Mouse (Mus musculus): ENCODE data around the gene Trp53bp2. TPM values are rescaled to one million over a fixed set of nuclear protein-coding genes. Genes with fewer than 3 reads are reported as not detected.

Gene Trp53bp2
- polyA plus RNA-seq, 3 experiments from 2014 or later, result 6.5 to 7.5 (median 6.6) TPM

DNA sequence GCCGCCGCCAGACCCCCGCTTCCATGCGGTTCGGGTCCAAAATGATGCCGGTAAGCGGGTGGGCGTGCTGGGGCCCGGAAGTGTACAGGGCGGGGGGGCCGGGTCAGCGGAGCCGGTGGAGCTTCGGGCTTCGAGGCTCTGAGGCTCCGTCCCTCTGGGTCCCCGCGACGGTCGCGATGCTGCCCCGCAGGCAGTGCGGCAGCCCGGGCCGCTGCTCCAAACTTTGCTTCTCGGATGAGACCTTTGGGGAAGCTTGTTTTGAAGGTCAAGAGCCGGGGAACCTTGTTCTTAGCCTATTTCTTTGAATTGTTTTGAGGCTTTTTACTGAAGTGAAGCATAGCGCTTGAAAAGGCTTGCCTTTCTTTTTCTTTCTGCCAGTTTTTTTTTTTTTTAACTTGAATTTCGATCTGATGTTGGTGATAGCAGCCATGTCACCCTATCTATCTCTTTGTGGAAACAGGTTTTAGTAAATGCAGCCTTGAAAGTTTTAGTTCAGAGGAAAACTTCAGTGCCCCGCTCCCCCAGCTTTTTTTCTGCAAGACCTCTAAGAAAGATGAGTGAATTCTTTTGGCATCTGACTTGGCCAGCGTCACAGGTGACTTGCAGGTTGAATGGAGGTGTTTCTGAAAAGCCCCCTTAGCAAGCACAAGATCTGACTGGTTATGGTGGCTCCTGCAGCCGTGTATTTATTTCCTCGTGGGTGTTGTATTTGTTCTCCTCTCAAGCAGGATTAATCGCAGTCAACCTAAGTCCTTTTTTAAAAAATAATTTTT lies 615 bp downstream of the Trp53bp2 start:
- no peak for ATAC-seq

DNA sequence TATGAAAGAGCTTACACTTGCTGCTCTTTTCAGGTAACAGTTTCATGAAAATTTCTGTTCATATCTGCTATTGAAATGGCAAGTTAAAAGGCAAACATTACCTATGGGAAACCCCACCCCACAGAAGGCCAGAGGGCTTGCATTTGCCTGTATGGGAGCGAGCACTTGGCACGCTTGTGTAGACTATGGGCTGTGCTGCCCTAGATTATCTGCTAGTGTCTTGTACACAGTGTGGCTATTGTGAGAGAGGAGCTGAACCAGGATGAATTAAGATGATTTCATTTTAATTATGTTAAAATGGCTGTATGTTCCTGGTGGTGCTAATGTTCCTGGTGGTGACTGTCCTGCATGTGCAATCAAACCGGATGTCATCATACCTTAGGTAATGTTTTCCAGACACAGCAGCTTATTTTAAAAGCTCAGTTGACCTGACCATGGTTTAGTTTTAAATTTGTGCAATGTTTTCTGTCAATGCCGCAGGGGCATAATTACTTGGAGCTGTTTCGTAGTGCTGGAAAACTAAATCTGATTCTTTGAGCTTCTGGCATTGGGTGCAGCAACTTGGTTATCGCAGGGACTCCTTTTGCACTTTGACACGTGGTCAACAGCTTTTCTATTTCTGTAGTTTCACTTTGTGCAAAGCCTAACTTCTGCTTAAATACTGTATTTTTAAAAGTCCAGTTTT lies 3.8 kb downstream of the Trp53bp2 start:
- ATAC-seq, result no peak

DNA sequence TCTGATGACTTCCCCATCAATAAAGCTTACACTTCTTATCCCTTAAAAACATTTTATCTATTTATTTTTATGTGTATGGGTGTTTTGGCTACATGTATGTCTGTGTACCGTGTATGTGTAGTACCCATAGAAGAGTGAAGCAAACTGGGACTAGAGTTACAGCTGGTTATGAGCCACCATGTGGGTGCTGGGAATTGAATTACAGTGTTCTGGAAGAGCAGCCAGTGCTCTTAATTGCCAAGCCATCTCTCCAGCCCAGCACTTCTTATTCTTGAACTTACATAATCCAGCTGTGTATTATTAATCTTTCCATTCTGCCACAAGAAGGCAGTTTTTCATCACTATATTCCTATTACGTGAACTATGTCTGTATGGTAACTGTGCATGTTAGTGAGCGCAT lies 10.5 kb downstream of the Trp53bp2 start:
- ATAC-seq, result no peak

DNA sequence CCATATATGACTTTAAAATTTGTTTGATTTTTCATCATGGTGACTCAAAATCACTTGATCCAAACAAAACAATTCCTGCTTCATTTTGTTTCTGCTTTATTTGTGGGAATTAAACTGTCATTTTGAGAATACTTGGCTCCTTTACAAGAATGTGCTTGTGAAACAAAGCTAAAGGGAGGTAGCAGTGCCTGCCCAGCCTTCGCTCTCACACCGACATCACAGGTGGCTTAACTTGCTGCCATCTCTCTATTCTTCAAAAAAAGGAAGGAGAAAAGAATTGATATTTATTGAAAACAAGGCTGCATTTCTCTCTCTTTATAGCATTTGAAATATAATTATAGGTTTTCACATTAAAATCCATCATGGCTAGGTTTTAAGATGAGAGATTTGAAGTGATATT lies 15.3 kb downstream of the Trp53bp2 start:
- no peak for ATAC-seq

DNA sequence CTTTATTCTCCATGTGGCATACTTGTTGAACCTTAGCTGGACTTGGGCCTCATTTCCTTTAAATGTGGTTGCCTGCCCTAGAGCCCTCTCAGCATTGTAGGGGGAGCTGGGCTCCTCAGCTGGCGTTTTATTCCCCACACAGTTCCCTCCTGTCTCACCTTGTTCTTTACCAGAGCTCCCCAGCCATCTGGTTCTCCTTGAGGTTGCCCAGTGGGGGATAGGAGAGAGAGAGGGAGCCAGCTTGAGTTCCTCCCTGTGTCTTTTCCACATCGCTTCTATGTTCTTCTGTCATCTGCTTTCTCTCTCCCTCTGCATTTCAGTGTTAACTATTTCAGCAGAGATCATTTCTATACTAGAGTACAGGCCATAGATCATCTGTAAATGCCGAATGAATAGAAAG lies 16.2 kb downstream of the Trp53bp2 start:
- ATAC-seq, result no peak

DNA sequence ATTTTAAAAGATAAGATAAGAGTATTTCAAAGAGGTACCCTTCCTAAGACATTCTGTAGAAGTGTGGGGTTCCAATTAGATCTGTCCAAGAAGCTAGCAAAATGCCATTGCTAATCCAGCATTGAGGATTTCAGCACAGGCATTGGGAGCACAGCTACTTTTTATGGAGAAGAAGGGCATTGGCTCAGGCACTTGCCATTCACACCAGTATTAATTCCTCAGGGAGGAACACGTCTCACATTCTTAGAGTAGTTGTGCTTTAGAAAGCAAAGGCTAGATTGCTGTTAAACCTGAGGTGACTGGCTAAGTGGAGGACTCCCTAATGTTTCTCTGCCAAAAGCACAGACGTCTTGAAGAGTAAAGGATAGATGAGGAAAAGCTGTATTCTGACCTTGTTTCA lies 17.5 kb downstream of the Trp53bp2 start:
- ATAC-seq, result no peak

DNA sequence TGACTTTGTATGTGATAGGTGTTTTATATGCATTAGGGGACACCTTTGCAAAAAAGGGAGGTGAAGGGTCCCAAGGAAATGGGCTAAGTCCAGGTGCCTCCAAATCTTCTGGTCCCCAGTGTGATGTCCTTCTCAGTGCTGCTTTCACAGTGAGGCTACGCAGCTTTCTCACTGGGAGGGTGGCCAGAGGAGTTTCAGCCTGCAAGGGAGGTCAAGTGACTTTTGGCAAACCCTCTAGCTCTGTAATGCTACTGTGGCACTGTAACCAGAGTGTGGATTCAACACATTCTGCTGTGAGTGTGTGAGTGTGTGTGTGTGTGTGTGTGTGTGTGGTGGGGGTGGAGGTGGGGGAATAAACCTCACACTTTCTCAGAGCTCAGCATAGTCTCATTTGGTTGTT lies 18.5 kb downstream of the Trp53bp2 start:
- ATAC-seq, result no peak

DNA sequence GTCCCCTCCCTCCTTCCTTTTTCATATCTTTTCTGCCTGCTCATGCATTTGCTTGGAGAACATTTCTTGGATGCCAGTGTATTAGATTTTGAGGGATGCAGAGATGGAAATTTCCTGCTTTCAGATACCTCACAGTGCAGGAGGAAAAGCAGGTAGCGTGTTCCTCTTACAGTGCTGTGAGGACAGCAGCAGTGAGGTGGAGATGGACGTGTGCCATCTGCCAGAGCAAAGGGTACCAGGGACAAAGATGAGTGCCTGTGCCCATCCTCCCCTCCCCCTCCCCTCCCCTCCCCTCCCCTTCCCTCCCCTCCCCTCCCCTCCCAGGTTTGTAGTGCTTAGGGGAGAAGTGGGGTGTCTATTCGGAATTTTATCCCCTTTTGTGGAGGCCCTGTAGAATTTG lies 20.9 kb downstream of the Trp53bp2 start:
- ATAC-seq, result no peak

DNA sequence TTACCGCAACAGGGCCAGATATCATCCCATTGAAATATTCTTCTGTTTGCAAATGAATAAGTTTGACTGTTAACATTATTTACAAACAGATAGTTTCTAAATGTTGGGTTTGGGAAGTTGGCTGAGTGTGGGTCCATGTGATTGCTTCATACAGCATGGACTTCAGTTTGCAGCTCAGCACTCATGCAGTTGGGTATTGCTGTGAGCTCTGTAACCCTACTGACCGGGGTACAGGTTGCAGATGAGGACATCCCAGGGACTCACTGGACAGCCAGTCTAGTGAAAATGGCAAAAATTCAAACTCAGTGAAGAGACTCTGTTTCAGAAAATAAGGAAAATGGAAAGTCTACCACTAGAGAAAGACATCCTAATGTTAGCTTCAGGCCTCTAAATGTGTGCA lies 21.7 kb downstream of the Trp53bp2 start:
- ATAC-seq, result no peak

DNA sequence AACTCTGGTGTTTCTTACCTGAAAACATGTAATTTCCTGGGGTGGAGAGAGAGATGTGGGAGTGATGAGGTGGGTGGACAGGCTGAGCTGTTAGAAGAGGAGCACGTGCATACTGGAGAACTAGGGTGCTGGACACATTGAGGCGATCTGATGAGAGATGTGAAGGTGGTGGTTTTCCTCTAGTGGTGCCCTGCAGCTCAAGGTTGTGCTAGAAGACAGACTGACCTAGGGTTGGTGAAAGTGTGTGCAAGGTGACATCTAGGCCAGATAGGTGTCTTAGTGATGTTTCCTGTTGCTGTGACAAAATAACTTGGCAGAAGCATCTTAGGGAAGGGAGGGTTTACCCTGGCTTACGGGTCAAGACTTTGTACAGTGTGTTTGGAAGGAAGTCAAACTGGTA lies 23.1 kb downstream of the Trp53bp2 start:
- ATAC-seq, result no peak

DNA sequence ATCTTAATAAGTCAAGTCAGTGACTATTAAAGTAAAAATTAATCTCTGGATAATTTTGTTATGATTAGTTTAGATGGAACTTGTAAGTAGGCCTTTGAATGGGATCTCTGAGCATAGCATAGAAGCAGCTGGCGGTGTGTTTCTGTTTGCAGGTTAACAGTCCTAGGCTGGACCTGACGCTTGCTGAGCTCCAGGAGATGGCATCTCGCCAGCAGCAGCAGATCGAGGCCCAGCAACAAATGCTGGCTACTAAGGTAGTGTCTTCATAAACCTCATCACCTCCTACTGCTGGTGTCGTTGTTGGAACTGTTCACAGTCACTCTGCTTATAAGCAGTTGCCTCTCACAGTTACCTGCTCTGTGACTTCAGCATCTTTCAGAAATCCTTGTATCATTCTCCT lies 27.8 kb downstream of the Trp53bp2 start:
- no peak for ATAC-seq

DNA sequence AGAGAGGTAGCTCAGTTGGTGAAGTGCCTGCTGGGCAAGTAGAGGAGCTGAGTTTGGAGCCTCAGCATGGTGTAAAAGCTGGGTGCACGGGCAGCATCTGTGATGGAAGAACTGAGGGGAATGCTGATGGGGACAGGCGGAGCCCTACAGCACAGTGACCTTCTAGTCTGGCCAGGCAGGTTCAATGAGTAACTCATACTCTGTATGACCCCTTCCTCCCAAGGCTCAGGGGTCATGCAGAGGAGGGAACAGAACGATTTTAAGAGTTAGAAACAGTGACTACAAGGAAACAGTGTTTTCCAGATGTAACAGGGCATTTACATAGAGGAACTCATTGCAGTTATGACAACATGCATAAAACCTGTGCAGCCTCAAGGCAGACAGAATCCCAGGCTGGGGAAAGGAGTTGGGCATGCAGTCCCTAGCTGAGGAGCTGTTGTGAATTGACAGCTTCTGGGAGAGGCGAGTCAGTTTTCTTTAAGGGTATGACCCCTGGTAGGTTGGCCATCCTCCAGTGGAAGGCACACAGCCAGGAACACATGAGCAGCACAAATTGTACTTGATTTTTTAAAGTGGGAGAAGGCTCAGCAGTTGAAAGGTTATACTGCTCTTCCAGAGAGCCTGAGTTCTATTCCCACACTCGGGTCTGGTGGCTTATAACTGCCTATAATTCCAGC lies 30.7 kb downstream of the Trp53bp2 start:
- no peak for ATAC-seq

DNA sequence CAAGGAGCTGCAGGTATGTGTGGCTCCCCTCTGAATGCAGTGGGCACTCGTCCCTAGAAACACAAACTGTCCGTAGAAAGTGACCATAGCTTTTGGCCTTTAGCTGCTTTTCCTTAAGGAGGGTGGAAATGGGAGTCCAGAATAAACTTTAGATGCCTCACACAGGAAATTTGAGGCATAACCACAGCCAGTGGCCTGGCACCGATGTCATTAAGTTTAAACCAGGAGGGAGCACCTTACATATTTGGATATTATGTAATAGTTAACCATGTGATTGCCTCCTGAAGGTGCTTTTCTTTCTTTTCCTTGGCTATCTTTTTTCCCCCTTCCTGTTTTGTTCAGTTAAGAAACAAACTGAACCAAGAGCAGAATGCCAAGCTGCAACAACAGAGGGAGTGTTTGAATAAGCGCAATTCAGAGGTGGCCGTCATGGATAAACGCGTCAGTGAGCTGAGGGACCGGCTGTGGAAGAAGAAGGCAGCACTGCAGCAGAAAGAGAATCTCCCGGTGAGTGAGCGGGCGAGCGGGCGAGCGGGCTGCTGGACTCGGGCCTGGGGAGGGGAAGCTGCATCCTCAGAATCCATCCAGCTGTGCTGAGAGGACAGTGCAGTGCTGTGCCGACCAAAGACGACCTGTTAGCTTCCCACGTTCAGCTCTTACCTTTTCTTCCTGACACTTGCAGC lies 33.0 kb downstream of the Trp53bp2 start:
- ATAC-seq, result no peak

DNA sequence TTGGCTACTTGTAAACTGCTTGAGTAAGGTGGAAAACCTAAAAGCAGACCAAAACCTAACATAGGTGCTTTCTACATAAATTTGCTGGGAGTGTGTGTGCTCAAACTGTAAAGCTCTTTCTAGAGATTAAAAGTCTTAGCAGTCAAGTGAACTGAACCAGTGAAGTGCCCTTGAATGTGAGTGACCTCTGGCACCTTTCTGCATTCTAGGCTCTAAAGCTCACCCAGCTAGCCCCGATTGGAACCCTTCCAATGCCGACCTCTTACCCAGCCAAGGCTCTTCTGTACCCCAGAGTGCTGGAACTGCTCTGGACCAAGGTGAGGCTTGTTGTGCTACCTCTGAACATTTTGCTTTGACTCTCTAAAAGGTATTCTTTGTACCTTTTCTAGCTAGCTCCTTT lies 35.1 kb downstream of the Trp53bp2 start:
- ATAC-seq, result no peak

DNA sequence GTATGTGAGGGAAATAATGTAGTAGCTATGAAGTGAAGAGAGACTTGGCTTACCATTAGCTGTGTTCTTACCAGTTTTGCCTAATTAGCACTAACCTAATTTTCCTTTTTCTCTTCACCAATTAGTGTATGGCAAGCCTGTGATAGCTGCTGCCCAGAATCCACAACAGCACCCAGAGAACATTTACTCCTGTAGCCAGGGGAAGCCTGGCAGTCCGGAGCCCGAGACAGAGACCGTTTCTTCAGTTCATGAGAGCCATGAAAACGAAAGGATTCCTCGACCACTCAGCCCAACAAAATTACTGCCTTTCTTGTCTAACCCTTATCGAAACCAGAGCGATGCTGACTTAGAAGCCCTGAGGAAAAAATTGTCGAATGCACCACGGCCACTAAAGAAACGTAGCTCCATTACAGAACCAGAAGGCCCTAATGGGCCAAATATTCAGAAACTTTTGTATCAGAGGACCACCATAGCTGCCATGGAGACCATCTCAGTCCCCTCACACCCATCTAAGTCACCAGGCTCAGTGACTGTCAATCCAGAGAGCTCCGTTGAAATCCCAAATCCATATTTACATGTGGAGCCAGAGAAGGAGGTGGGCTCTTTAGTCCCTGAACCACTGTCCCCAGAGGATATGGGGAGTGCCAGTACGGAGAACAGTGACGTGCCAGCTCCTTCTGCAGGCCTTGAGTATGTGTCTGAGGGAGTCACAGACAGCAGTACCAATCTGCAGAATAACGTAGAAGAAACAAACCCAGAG lies 39.5 kb downstream of the Trp53bp2 start:
- ATAC-seq, result no peak

DNA sequence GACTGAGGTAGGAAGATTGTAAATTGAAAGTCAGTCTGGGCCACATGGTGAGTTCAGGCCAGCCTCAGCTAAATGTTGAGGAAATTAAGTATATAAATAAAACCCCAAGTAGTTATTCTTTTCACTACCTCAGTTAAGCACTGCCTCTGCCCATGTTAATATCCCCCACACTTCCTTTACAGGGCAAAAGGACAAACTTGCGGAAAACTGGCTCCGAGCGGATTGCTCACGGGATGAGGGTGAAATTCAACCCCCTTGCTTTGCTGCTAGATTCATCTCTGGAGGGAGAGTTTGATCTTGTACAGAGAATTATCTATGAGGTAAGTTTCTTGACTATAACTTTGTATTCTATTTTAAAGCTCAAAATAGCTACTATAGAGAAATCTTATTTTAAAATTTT lies 43.5 kb downstream of the Trp53bp2 start:
- ATAC-seq, result no peak

DNA sequence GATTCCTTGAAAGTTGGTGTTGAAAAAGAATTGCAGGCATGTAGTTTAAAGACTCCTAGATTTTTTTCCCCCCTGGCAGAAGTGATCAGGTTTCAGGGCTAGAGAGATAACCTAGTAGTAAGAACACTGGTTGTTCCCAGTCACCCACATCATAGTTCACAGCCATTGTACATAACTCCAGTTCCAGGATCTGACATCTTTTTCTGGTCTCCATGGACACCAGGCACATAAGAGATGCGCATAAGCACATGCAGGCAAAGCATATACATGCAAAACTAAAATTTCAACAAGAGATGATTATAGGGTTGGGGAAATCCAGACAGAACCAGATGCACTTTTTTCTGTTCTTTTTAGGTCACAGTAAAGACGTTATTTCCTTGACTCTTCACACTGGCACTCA lies 46.1 kb downstream of the Trp53bp2 start:
- no peak for ATAC-seq

DNA sequence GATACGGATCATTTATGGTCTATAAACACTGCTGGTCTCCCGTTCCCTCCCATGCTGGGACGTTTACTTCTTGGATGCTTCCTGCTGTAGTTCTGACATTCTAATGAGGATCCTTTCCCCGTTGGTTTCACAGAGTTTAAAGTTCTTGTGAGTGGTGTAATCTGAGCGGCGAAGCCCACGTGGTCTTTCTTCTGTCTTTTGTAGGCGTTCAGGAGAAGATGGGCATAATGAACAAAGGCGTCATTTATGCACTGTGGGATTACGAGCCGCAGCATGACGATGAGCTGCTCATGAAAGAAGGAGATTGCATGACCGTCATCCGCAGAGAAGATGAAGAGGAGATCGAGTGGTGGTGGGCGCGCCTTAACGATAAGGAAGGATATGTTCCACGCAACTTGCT lies 49.6 kb downstream of the Trp53bp2 start:
- no peak for ATAC-seq

DNA sequence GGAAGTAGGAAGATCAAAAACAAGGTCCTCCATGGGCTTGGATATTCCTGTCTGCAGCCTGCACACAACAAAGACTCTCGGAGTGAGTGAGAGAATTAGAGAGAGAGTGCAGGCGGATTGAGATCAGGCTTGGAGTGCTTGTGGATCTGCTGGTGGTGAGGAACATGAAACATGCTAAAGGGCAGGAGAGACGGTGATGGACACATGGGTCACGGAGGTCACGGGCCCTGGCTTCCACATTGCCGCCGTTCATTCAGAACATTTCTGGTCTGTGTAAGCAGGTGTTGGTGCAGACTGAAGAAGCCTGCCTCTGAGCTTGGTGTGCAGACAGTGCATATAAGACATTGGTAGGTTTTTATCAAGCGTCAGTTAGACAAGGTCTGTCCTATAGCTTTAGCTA lies 50.5 kb downstream of the Trp53bp2 start:
- no peak for ATAC-seq

DNA sequence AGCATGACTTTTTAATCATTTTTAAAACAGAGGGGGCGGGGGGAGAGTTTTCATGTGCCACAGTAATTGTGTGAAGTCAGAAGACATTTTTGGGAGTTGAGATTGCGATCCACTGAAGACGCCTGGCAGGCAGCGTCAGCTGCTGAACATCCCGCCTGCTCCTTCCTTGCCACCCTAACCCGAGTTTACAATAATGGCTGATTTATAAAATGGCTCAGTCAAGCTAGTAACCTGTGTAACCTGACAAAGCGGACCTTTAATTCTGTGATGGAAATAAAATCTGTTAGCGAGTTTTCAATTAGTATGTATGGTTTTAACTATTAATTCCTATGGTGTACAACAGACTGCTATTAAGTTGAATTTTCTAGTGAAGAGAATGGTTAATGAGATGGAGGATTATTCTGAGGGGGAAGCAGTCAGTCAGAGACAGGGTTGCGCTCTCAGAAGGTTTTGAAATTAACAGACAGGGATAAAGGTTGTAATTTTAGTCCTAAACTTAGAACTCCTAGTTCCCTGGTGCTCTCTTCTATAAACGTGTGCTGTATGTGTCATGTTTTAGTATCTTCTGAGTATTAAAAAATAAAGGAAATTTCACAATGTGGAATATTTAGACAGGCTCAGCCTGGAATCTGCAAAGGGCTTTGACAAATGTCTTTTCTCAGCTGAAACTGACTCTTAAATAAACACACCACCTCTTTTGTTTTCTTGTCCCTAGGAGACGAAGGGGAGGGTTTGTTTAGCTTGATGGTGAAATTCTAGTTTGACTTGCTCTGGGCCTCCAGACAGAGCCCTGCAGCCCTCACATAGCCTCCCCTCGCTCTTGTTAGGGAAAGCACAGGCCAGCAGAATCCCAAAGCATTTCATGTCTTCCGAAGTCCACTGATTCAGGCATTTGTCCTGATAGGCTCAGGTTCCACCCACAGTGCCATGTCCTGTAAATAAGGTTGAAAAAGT lies 51.6 kb downstream of the Trp53bp2 start:
- no peak for ATAC-seq

DNA sequence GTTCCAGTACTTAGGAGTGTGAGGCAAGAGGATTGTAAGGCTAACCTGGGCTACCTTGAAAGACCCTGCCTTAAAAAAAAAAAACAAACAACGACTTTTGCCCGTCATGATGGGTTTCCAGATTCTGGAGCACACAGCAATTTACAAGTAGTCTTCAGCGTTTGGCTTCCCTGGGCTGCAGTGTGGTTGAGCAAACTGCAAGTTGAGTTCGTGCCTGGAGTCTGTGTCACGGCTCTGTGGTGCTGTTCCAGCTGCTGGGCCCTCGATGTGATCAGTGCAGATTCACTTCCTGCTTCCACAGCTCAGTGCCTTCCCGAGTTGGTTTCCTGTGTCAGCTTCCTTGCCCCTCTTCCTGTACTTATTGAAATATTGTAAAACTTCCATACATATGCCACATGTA lies 52.3 kb downstream of the Trp53bp2 start:
- no peak for ATAC-seq

All from inflammation-experienced regulatory T-cells, adult 6 months (primary cell).